Mouse (Mus musculus) limb, embryonic 13.5 days (tissue): Measurements from ENCODE around the gene Adipor2. TPM values are rescaled to one million over a fixed set of nuclear protein-coding genes. Genes with fewer than 3 reads are reported as not detected.
"Not testable (repeated sequence)": the region's sequence is repeated elsewhere in the genome, so short reads cannot be mapped to it uniquely, and the experiment has no call there.

ENCODE experiments used
- ATAC-seq: fragments of 200-750 bp; cut with Nextera tagmentation; 2 replicates; pipeline ENCODE4 v1.8.0; 2017; ENCODE audit warnings: low read depth, moderate number of reproducible peaks, moderate TSS enrichment; ENCODE audit not compliant: low FRiP score
- H3K27ac ChIP-seq: fragments of 300-500 bp; sonication (generic); 2 replicates; pipeline ENCODE4 v1.5.1; 2015; ENCODE audit warnings: inconsistent platforms, mild to moderate bottlenecking, moderate library complexity
- H3K27me3 ChIP-seq: fragments of 300-500 bp; sonication (generic); 2 replicates; pipeline ENCODE4 v1.6.1; 2015; ENCODE audit warnings: mild to moderate bottlenecking, inconsistent platforms
- H3K36me3 ChIP-seq: fragments of 300-500 bp; sonication (generic); 2 replicates; pipeline ENCODE4 v1.6.1; 2015; ENCODE audit warnings: inconsistent platforms, mild to moderate bottlenecking, moderate library complexity
- H3K4me1 ChIP-seq: fragments of 300-500 bp; sonication (generic); 2 replicates; pipeline ENCODE4 v1.6.1; 2015; ENCODE audit warnings: inconsistent platforms
- H3K4me2 ChIP-seq: fragments of 300-500 bp; sonication (generic); replicated peaks from 2 replicates; pipeline ENCODE4 v1.6.1; 2015; ENCODE audit warnings: inconsistent platforms, mild to moderate bottlenecking, moderate library complexity
- H3K4me3 ChIP-seq: fragments of 300-500 bp; sonication (generic); 2 replicates; pipeline ENCODE4 v1.5.1; 2015; ENCODE audit warnings: moderate library complexity, mild to moderate bottlenecking, inconsistent platforms
- H3K9ac ChIP-seq: fragments of 300-500 bp; sonication (generic); 2 replicates; pipeline ENCODE4 v1.6.1; 2015; ENCODE audit warnings: mild to moderate bottlenecking, inconsistent platforms
- H3K9me3 ChIP-seq: fragments of 300-500 bp; sonication (generic); 2 replicates; pipeline ENCODE4 v1.6.1; 2016; ENCODE audit warnings: inconsistent platforms
- WGBS: fragments of 180-500 bp; shearing (Covaris S2); methylation state at CpG from one replicate; pipeline ENCODE4 v1.1.7; 2015; 5-methylcytosine and 5-hydroxymethylcytosine counted together
- polyA plus RNA-seq: library from polyadenylated mRNA; unstranded; fragments of >200 nt; fragmentation: Nextera tagmentation; extraction: Ambion mirVana; gene quantifications from 2 replicates; pipeline ENCODE4 v1.2.1, GENCODE M21; 2015

The Adipor2 gene
- polyA plus RNA-seq, 1 experiment from 2014 or later = 36.8 TPM

GRCm38 (mm10) chr6:119443742-119444645, 26.5 kb upstream of the Adipor2 start:
- H3K9ac ChIP-seq = no peak overlapping the region
- H3K4me1 ChIP-seq = peaks cover 21% of the 10 kb centered on the region
- H3K9me3 ChIP-seq = no peaks in the 10 kb centered on the region
- WGBS = 53% methylated on average over 12 of the region's 12 CpGs
- 0 out of 2 replicates have a peak overlapping the region, but pooled peaks have one; percentile 9 for H3K4me2 ChIP-seq
- H3K27ac ChIP-seq = no peak overlapping the region
- no peak overlapping the region for H3K4me3 ChIP-seq
- H3K36me3 ChIP-seq = no peaks in the 10 kb centered on the region; the same call in 1 of the 2 replicates
- 0 out of 2 replicates have a peak, but pooled peaks have one; percentile 49 for ATAC-seq
- H3K27me3 ChIP-seq = 0 out of 2 replicates have a peak, but pooled peaks cover 3% of the 10 kb centered on the region

- H3K4me1 ChIP-seq = peaks cover 12% of the 10 kb centered on the region
- H3K27ac ChIP-seq, H3K9ac ChIP-seq, H3K27me3 ChIP-seq, H3K4me2 ChIP-seq, ATAC-seq, H3K9me3 ChIP-seq, H3K36me3 ChIP-seq, H3K4me3 ChIP-seq: not testable (repeated sequence)
- 87% methylated on average over 5 of the region's 5 CpGs for WGBS
Observed at GRCm38 (mm10) chr6:119442729-119443128, 25.2 kb upstream of the Adipor2 start.

GRCm38 (mm10) chr6:119437894-119438761, 20.6 kb upstream of the Adipor2 start:
- Histone ChIP-seq H3K27me3 (no peaks in the 10 kb centered on the region), H3K27ac (no peak overlapping the region), H3K4me3 (no peak overlapping the region), H3K4me2 (no peak overlapping the region), H3K9ac (no peak overlapping the region), H3K36me3 (peaks cover 11% of the 10 kb centered on the region), H3K9me3 (no peaks in the 10 kb centered on the region), H3K4me1 (peaks cover 8% of the 10 kb centered on the region)
- no peak for ATAC-seq
- whole genome bisulfite sequencing = 63% methylated on average over 8 of the region's 8 CpGs

GRCm38 (mm10) chr6:119434394-119434793, 16.9 kb upstream of the Adipor2 start:
- H3K9me3 ChIP-seq = no peaks in the 10 kb centered on the region
- no peak for ATAC-seq

GRCm38 (mm10) chr6:119431751-119432324, 14.3 kb upstream of the Adipor2 start:
- 85% methylated on average over 6 of the region's 6 CpGs for WGBS
- no peaks in the 10 kb centered on the region for H3K27me3 ChIP-seq
- no peak overlapping the region for H3K9ac ChIP-seq
- no peak overlapping the region for H3K4me3 ChIP-seq
- no peak overlapping the region for H3K4me2 ChIP-seq
- no peaks in the 10 kb centered on the region for H3K9me3 ChIP-seq
- no peak overlapping the region for H3K27ac ChIP-seq
- peaks cover 30% of the 10 kb centered on the region for H3K36me3 ChIP-seq
- ATAC-seq = no peak
- no peaks in the 10 kb centered on the region for H3K4me1 ChIP-seq

More at GRCm38 (mm10) chr6:119434394-119434793, 16.9 kb upstream of the Adipor2 start:
- no peak overlapping the region for H3K4me2 ChIP-seq
- 79% methylated on average over 4 of the region's 4 CpGs for WGBS
- no peaks in the 10 kb centered on the region for H3K27me3 ChIP-seq
- H3K36me3 ChIP-seq = peaks cover 22% of the 10 kb centered on the region
- no peak overlapping the region for H3K9ac ChIP-seq
- H3K4me3 ChIP-seq = no peak overlapping the region
- no peak overlapping the region for H3K27ac ChIP-seq
- H3K4me1 ChIP-seq = no peaks in the 10 kb centered on the region

- Histone ChIP-seq H3K9me3 (no peaks in the 10 kb centered on the region), H3K4me2 (no peak overlapping the region), H3K9ac (no peak overlapping the region), H3K36me3 (peaks cover 32% of the 10 kb centered on the region), H3K27me3 (no peaks in the 10 kb centered on the region), H3K27ac (no peak overlapping the region), H3K4me1 (no peaks in the 10 kb centered on the region), H3K4me3 (no peak overlapping the region)
- WGBS = 55% methylated on average over 2 of the region's 2 CpGs
- ATAC-seq = no peak
Observed at GRCm38 (mm10) chr6:119430508-119430907, 13.0 kb upstream of the Adipor2 start.

- Histone ChIP-seq H3K9me3 (0 out of 2 replicates have a peak, but pooled peaks cover 3% of the 10 kb centered on the region), H3K36me3 (peaks cover 30% of the 10 kb centered on the region), H3K27ac (no peak overlapping the region), H3K4me2 (no peak overlapping the region), H3K4me1 (no peaks in the 10 kb centered on the region), H3K27me3 (no peaks in the 10 kb centered on the region), H3K9ac (no peak overlapping the region), H3K4me3 (no peak overlapping the region)
- 95% methylated on average over 13 of the region's 13 CpGs for WGBS
- no peak for ATAC-seq
Observed at GRCm38 (mm10) chr6:119429311-119429710, 11.8 kb upstream of the Adipor2 start.

- Histone ChIP-seq H3K9me3 (0 out of 2 replicates have a peak, but pooled peaks cover 3% of the 10 kb centered on the region), H3K4me1 (no peaks in the 10 kb centered on the region), H3K27ac (no peak overlapping the region), H3K4me3 (no peak overlapping the region), H3K27me3 (no peaks in the 10 kb centered on the region), H3K4me2 (no peak overlapping the region), H3K36me3 (peaks cover 26% of the 10 kb centered on the region), H3K9ac (no peak overlapping the region)
- WGBS = 87% methylated on average over 3 of the region's 3 CpGs
- no peak for ATAC-seq
Observed at GRCm38 (mm10) chr6:119428611-119429010, 11.1 kb upstream of the Adipor2 start.

GRCm38 (mm10) chr6:119421001-119421400, 3.5 kb upstream of the Adipor2 start:
- ATAC-seq = no peak
- 87% methylated on average over 4 of the region's 4 CpGs for WGBS
- no peak overlapping the region for H3K9ac ChIP-seq

GRCm38 (mm10) chr6:119420357-119420756, 2.9 kb upstream of the Adipor2 start:
- no peaks in the 10 kb centered on the region for H3K27me3 ChIP-seq
- 0 out of 2 replicates have a peak, but pooled peaks cover 3% of the 10 kb centered on the region for H3K9me3 ChIP-seq
- no peak overlapping the region for H3K9ac ChIP-seq
- no peak overlapping the region for H3K4me3 ChIP-seq
- H3K36me3 ChIP-seq = no peaks in the 10 kb centered on the region
- ATAC-seq = no peak
- no peak overlapping the region for H3K27ac ChIP-seq
- peaks cover 7% of the 10 kb centered on the region for H3K4me1 ChIP-seq
- H3K4me2 ChIP-seq = no peak overlapping the region
- 93% methylated on average over 5 of the region's 5 CpGs for WGBS

More at GRCm38 (mm10) chr6:119421001-119421400, 3.5 kb upstream of the Adipor2 start:
- Histone ChIP-seq H3K9me3 (0 out of 2 replicates have a peak, but pooled peaks cover 3% of the 10 kb centered on the region), H3K4me1 (peaks cover 7% of the 10 kb centered on the region), H3K27me3 (no peaks in the 10 kb centered on the region), H3K36me3 (peaks cover 2% of the 10 kb centered on the region; the same call in 1 of the 2 replicates), H3K4me2 (no peak overlapping the region), H3K4me3 (no peak overlapping the region), H3K27ac (no peak overlapping the region)

GRCm38 (mm10) chr6:119419412-119419811, 1.9 kb upstream of the Adipor2 start:
- Histone ChIP-seq H3K27me3 (no peaks in the 10 kb centered on the region), H3K9ac (no peak overlapping the region), H3K4me3 (no peak overlapping the region), H3K4me2 (no peak overlapping the region), H3K4me1 (peaks cover 7% of the 10 kb centered on the region), H3K36me3 (no peaks in the 10 kb centered on the region), H3K9me3 (0 out of 2 replicates have a peak, but pooled peaks cover under 1% of the 10 kb centered on the region), H3K27ac (no peak overlapping the region)
- whole genome bisulfite sequencing = 43% methylated on average over 7 of the region's 7 CpGs
- no peak for ATAC-seq
